Mouse (Mus musculus) stomach, embryonic 16.5 days (tissue): ENCODE measurements at regions not wholly inside any gene's neighbourhood (a gene's known extent, or its start where the extent isn't known, plus 50 kb on each side); places are given as distances from the start of the nearest gene placed in this dataset.

ENCODE experiments used
- ATAC-seq: fragments of 200-750 bp; cut with Nextera tagmentation; 2 replicates; pipeline ENCODE4 v1.8.0; 2017; ENCODE audit warnings: moderate number of reproducible peaks, moderate TSS enrichment; ENCODE audit not compliant: insufficient read depth, low FRiP score
- H3K27ac ChIP-seq: fragments of 300-500 bp; sonication (generic); 2 replicates; pipeline ENCODE4 v1.5.1; 2014; ENCODE audit warnings: low read length
- H3K27me3 ChIP-seq: fragments of 300-500 bp; sonication (generic); 2 replicates; pipeline ENCODE4 v1.6.1; 2014; ENCODE audit warnings: low read length, control low read depth, mixed read lengths; ENCODE audit not compliant: control insufficient read depth, insufficient read depth
- H3K36me3 ChIP-seq: fragments of 300-500 bp; sonication (generic); 2 replicates; pipeline ENCODE4 v1.6.1; 2014; ENCODE audit warnings: low read length; ENCODE audit not compliant: control insufficient read depth, insufficient read depth
- H3K4me1 ChIP-seq: fragments of 300-500 bp; sonication (generic); 2 replicates; pipeline ENCODE4 v1.6.1; 2014; ENCODE audit warnings: low read length, control low read depth, mixed read lengths; ENCODE audit not compliant: control insufficient read depth, insufficient read depth
- H3K4me2 ChIP-seq: fragments of 300-500 bp; sonication (generic); 2 replicates; pipeline ENCODE4 v1.6.1; 2014; ENCODE audit warnings: low read depth, low read length, mixed read lengths
- H3K4me3 ChIP-seq: fragments of 300-500 bp; sonication (generic); replicated peaks from 2 replicates; pipeline ENCODE4 v1.5.1; 2014; ENCODE audit warnings: mild to moderate bottlenecking, low read length
- H3K9ac ChIP-seq: fragments of 300-500 bp; sonication (generic); 2 replicates; pipeline ENCODE4 v1.6.1; 2014; ENCODE audit warnings: low read length
- H3K9me3 ChIP-seq: fragments of 300-500 bp; sonication (generic); replicated peaks from 2 replicates; pipeline ENCODE4 v1.6.1; 2016; ENCODE audit warnings: low read length, control low read depth; ENCODE audit not compliant: control insufficient read depth
- WGBS: fragments of 180-500 bp; shearing (Covaris S2); extraction: QIAGEN DNeasy Blood & Tissue Kit; methylation state at CpG from one replicate; pipeline ENCODE4 v1.1.7; 2014; 5-methylcytosine and 5-hydroxymethylcytosine counted together

GRCm38 (mm10) chr6:143361963-143362362 lies 194.9 kb downstream of the Etnk1 start:
- no peak overlapping the region for H3K4me3 ChIP-seq
- 77% methylated on average over 2 of the region's 2 CpGs for WGBS
- no peak for ATAC-seq

GRCm38 (mm10) chr6:143365840-143366239 lies 198.8 kb downstream of the Etnk1 start:
- H3K9me3 ChIP-seq = no peaks in the 10 kb centered on the region
- no peaks in the 10 kb centered on the region for H3K27me3 ChIP-seq
- no peaks in the 10 kb centered on the region for H3K4me1 ChIP-seq
- H3K27ac ChIP-seq = no peak overlapping the region
- no peak for ATAC-seq
- H3K36me3 ChIP-seq = no peaks in the 10 kb centered on the region
- no peak overlapping the region for H3K4me3 ChIP-seq
- 91% methylated on average over 5 of the region's 5 CpGs for WGBS
- H3K4me2 ChIP-seq = no peak overlapping the region
- H3K9ac ChIP-seq = no peak overlapping the region

More at GRCm38 (mm10) chr6:143361963-143362362, 194.9 kb downstream of the Etnk1 start:
- H3K9me3 ChIP-seq = no peaks in the 10 kb centered on the region
- H3K36me3 ChIP-seq = no peaks in the 10 kb centered on the region
- H3K27ac ChIP-seq = no peak overlapping the region
- H3K9ac ChIP-seq = no peak overlapping the region
- H3K4me1 ChIP-seq = peaks cover 4% of the 10 kb centered on the region; the same call in 1 of the 2 replicates
- no peak overlapping the region for H3K4me2 ChIP-seq
- H3K27me3 ChIP-seq = no peaks in the 10 kb centered on the region

GRCm38 (mm10) chr6:143367804-143368203 lies 200.8 kb downstream of the Etnk1 start:
- H3K36me3 ChIP-seq = no peaks in the 10 kb centered on the region
- 59% methylated on average over 3 of the region's 3 CpGs for WGBS
- no peaks in the 10 kb centered on the region for H3K9me3 ChIP-seq
- no peak overlapping the region for H3K27ac ChIP-seq
- no peaks in the 10 kb centered on the region for H3K4me1 ChIP-seq
- no peaks in the 10 kb centered on the region for H3K27me3 ChIP-seq
- no peak overlapping the region for H3K4me3 ChIP-seq
- H3K9ac ChIP-seq = no peak overlapping the region
- H3K4me2 ChIP-seq = no peak overlapping the region
- ATAC-seq = no peak

- H3K9ac ChIP-seq = no peak overlapping the region
- H3K4me3 ChIP-seq = no peak overlapping the region
- H3K27me3 ChIP-seq = no peaks in the 10 kb centered on the region
- H3K9me3 ChIP-seq = no peaks in the 10 kb centered on the region
- H3K27ac ChIP-seq = no peak overlapping the region
- no peak overlapping the region for H3K4me2 ChIP-seq
- WGBS = 53% methylated on average over 8 of the region's 8 CpGs
- no peaks in the 10 kb centered on the region for H3K4me1 ChIP-seq
- no peak for ATAC-seq
- H3K36me3 ChIP-seq = no peaks in the 10 kb centered on the region
Measured at GRCm38 (mm10) chr6:143368646-143369045, 201.6 kb downstream of the Etnk1 start.

GRCm38 (mm10) chr6:143372487-143372886 lies 205.5 kb downstream of the Etnk1 start:
- Histone ChIP-seq H3K27me3 (no peaks in the 10 kb centered on the region), H3K9me3 (no peaks in the 10 kb centered on the region), H3K9ac (no peak overlapping the region), H3K4me2 (no peak overlapping the region), H3K4me1 (no peaks in the 10 kb centered on the region), H3K4me3 (no peak overlapping the region), H3K36me3 (no peaks in the 10 kb centered on the region), H3K27ac (no peak overlapping the region)
- no peak for ATAC-seq
- 47% methylated on average over 5 of the region's 5 CpGs for WGBS

GRCm38 (mm10) chr6:143373686-143374273 lies 206.8 kb downstream of the Etnk1 start:
- no peak for ATAC-seq
- H3K4me2 ChIP-seq = no peak overlapping the region
- no peaks in the 10 kb centered on the region for H3K27me3 ChIP-seq
- 57% methylated on average over 15 of the region's 15 CpGs for WGBS
- H3K36me3 ChIP-seq = no peaks in the 10 kb centered on the region
- H3K9me3 ChIP-seq = no peaks in the 10 kb centered on the region
- H3K9ac ChIP-seq = no peak overlapping the region
- H3K27ac ChIP-seq = no peak overlapping the region
- no peaks in the 10 kb centered on the region for H3K4me1 ChIP-seq
- no peak overlapping the region for H3K4me3 ChIP-seq

- H3K4me2 ChIP-seq = no peak overlapping the region
- 62% methylated on average over 21 of the region's 21 CpGs for WGBS
Measured at GRCm38 (mm10) chr6:143375951-143376713, 209.1 kb downstream of the Etnk1 start.

GRCm38 (mm10) chr6:143377121-143377520 lies 210.1 kb downstream of the Etnk1 start:
- Histone ChIP-seq H3K27me3 (no peaks in the 10 kb centered on the region), H3K4me2 (no peak overlapping the region), H3K4me1 (no peaks in the 10 kb centered on the region), H3K9me3 (no peaks in the 10 kb centered on the region), H3K27ac (no peak overlapping the region), H3K9ac (no peak overlapping the region), H3K36me3 (no peaks in the 10 kb centered on the region), H3K4me3 (no peak overlapping the region)
- ATAC-seq = no peak
- WGBS = 92% methylated on average over 14 of the region's 14 CpGs

More at GRCm38 (mm10) chr6:143375951-143376713, 209.1 kb downstream of the Etnk1 start:
- Histone ChIP-seq H3K27me3 (no peaks in the 10 kb centered on the region), H3K27ac (no peak overlapping the region), H3K4me3 (no peak overlapping the region), H3K9ac (no peak overlapping the region), H3K4me1 (no peaks in the 10 kb centered on the region), H3K36me3 (no peaks in the 10 kb centered on the region), H3K9me3 (no peaks in the 10 kb centered on the region)
- no peak for ATAC-seq

GRCm38 (mm10) chr6:143378126-143378525 lies 211.1 kb downstream of the Etnk1 start:
- H3K4me3 ChIP-seq = no peak overlapping the region
- no peak overlapping the region for H3K4me2 ChIP-seq
- H3K9me3 ChIP-seq = no peaks in the 10 kb centered on the region
- H3K27me3 ChIP-seq = no peaks in the 10 kb centered on the region
- H3K27ac ChIP-seq = no peak overlapping the region
- 89% methylated on average over 9 of the region's 9 CpGs for WGBS
- no peak overlapping the region for H3K9ac ChIP-seq
- no peak for ATAC-seq
- H3K4me1 ChIP-seq = no peaks in the 10 kb centered on the region
- no peaks in the 10 kb centered on the region for H3K36me3 ChIP-seq
